Mouse (Mus musculus) embryo, embryonic 10 days (tissue): ENCODE data around the gene Sp3.
"Not testable (repeated sequence)": the region's sequence is repeated elsewhere in the genome, so short reads cannot be mapped to it uniquely, and the experiment has no call there.

Source experiments
- DNase-seq: peaks from one replicate; pipeline ENCODE4 v3.0.0-alpha.2; 2015; ENCODE audit warnings: low spot score

Sp3 gene

DNA sequence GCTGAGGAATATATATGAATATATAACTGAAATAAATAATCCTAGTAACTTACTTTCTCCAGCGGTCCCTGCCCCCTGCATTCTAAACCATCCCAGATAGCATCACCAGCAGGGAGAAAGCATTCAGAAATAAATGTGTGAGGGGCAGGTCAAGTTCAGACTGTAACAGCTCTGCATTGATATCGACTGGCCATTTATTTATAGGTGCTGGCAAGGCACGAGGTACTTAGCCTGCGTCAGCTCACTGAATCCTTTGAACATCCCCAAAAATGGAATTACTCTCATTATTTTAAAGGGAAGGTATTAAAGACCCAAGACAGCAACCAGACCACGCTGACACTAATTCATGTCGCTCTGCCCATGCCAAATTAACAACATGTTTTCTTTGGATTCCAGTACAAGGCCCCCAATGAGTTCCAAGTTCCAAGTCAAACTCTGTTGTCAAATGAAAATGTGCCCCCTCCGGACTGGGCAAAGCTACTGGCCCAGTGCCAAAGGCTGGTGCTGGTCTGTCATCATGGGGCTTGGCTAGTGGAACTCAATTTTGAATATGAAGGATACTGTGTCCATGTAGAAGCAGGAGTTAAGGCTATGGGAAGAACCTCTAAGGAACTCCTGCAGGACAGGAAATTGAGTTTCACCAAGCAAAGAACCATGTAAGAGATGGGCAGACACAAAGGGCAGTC lies 64.9 kb downstream of the Sp3 start:
- DNase-seq: no peak

DNA sequence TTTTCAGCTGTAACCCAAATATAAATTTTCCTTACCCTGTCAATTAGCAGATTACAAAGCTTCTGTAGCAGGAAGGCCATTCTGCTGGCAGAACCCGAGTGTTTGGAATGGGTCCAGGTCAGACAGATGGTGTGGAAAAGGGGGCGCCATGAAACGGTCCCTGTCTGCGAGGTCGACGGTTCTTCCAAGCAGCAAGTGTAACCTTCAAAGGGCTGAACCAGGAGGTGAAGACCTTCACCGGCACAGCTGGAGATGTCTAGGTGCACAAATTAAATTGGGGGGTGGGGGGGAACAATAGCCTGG lies 66.8 kb downstream of the Sp3 start:
- DNase-seq: no peak

DNA sequence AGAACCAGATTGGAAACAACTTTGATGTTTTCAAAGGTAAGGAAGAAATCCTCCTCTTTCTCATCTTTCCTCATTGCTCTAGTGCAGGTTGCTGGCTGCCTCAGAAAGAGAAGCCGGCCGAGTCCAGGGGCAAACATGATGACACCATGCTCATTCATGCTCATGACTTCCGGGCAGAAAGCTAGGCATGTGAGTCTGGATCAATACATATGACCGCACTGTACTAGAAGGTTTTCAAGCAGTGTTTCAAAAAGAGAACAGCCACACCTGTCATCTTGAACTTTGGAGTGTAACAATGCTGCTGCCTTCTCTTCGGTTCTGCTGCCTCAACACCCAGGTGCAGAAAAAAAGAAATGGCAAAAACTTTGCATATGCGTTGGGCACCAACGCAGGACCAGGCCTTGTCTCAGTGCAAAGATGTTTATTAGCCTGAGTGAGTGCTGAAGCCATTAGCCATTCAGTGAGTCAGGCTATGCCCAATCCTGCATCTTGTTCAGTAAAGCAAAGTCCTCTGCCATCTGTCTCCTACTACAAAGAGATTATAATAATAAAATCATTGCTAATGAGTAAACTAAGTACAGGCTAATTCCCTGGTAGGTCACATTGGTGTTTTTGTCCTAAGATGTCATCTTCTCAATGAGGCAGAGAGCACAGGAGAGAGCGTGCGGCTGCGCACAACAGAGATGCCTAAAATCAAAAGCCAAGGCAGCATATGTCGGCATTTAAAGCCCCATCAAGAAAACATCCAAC lies 67.4 kb downstream of the Sp3 start:
- DNase-seq: no peak

DNA sequence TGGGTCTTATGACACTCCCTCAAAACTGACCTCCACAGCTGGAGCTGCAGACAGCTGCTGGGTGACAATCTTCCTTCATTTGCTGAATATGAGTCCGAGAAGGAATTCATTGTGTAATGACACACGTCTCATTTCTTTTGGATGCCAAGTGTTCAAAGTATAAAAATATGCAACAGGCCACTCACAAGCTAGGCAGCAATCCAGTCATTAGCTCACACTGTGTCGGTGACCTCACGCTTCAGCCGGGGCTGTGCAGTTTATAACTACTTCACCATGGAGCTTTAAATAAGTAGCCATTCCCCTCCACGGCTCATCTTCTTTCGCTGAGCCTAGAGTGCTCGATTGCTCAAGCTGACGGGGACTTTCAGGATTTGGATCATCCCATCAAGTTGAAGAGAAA lies 68.7 kb downstream of the Sp3 start:
- DNase-seq: no peak

DNA sequence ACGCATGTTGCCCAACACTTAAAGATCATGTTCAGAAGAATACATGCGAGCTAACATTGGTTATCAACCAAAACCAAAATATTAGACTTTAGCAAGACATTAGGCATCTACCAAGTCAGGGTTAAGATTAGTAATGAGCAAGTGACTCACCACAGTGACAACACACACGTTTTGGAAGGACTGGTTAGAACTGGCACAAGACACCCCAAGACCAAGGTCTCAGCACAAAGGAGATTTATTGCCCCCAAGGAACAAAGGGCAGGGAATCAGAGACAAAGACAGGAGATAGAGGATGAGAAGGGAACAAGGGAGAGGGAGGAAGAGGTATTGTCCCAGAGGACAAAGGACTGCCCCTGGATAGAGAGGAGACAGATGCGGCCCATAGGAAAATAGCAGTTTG lies 71.2 kb downstream of the Sp3 start:
- no peak for DNase-seq

DNA sequence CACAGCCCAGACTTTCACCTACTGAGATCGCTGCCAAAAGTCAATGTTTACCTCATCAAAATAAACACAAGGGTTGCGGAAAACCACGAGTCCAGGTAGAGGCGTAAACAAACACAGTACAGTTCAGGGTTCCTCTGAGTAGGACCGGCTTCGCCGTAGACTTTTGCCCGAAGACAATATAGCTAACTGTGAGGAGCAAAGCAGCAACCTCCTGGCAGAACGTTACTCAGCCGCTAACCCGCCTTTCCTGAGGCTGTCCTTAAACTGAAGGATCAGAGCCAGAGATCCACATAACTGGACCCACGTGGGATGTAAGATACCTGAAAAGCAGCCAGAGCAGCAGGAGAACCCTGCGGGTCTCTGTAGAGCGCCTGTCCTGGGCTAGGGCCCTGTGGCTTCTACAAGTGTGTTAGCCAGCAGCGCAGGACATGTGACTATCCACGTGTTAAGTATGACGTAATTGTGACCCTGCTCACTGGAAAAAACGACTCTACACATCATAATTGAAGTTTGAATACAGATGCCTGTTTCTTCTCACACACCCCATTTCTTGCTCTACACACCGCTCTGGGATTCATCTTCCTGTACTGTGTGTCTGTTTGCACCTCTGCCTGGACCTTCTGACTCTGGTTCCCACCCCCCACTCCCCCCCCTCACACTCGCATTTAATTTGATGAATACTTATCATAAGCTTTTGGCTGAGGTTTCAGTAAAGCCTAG lies 71.9 kb downstream of the Sp3 start:
- no peak for DNase-seq

DNA sequence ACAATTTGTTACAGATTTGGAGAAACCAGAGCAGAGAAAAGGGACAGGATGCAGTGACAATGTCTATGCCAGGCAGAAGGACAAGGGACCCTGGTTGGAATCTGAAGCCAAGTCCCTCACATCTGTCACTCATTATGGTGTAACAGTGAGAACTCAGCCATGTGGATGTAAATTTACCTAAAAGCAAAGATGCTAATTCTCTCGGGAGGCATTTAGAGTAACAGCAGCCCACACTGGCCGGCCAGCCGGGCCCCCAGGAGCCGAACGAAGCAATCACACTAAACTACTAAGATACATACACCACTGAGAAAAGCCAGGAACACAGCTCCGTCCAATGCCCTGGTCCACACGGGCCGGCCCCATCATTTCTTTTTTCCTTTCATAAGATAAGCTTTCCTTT lies 73.5 kb downstream of the Sp3 start:
- peak; percentile 57 for DNase-seq

DNA sequence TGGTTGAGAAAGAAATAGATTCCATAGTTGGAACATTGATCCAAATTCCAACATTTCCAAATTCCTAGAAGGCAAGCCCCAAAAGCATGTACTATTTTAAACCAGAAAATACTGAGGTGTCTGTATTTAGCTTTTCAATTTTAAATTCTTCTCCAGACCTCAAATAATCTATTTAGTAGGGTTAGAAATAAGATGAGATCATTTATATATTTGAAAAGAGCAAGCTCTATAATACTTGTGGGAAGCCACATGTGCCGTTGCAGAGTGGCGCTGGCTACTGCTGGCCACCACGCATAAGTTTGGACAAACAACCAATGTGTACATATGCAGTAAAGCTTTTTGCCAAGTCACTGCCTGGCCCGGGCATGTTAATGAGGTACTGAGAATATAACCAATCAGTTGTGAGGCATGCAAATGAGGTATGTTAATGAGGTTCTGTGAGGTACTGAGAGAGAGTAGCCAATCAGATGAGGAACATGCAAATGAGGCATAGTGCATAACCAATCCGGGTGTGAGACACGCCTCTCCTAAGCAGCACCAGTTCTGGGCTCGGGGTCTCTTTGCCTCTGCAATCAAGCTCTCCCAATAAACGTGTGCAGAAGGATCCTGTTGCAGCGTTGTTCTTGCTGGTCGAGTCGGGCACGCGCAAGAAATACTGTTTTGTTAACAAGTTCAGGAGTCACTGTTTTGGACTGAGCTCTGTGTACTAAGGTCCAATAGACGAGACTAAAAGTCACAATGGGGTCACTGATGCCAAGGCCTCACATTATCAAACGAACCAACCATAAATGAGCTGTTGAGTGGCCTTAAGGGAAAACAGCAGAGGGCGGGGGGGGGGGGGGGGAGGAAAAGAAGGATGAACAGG lies 77.2 kb downstream of the Sp3 start:
- not testable (repeated sequence) for DNase-seq

DNA sequence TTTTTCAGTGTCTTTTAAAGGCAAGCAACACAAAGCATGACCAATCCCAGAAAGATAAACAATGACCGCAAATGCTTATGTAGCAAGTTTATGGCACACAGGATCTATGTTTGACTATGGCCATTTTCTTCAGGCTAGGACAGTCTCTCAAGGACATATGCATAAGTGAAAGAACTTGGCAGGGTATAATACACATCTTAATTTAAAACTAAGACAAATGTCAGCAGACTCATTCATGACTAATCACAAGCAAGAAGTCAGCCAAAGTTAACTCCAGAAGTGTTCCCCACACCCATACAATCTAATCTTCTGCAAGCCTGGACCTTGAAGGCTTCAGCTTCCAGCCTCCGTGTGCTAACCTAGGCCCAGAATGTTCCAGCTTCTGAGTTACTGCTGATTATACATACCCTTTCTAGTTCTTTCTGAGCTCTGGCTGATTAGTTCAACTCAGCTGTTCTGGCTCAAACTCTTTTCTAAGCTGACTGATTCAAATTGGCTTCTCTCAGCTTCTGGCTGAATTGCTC lies 81.4 kb downstream of the Sp3 start:
- no peak for DNase-seq

DNA sequence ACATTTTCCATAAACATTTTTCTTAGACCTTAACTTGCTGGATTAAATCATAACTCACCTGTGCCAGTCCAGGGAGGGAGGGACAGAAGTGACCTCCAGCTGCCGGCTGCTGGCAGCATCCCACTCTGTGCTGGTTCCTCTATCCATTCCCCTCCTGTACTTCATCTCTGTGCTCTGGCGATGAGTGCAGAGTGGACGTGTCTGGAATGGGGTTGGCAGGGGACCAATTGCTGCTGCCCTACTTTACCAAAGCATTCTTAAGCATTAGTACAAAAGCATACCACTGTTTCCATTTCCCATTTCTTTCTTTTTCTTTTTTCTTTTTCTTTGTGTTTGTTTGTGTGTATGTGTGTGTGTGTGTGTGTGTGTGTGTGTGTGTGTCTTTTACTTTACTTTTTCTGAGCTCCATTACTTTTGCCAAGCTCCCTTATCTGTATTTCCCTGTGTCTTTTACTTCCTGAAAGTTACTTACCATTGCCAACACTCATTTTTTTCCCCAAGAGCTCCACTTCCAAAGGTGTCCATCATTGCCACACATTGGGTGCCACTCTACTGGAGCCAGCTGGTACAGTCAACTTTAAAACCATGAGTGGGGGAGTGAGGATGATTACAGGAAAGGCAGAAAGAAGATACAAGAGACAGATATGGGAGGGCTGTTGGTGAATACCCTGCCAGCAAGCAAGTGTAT lies 82.0 kb downstream of the Sp3 start:
- no peak for DNase-seq

DNA sequence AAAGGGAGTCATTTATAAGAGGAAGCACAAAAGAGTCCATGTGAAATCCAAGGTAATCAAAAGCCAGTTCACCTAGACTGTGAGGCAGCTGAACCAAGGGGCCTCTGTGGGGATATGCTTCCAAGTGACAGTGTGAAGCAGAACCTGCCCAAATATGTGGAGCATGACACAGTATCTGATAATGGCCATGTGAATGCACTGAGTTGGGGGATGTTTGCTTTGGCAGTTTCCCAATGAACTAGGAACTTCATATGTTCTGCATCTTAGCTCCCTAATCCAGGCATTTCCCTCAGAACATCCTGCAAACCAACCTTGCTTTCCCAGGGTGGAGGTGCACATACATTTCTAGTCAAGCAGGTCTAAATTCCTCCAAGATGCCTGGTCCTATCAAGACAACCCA lies 90.4 kb downstream of the Sp3 start:
- no peak for DNase-seq
